Mouse (Mus musculus) left cerebral cortex, adult 9 months (tissue): ENCODE data around the gene Gas7.

Experiments used
- DNase-seq, 2 experiments: peaks; one replicate each; pipeline ENCODE4 v3.0.0; 2022; ENCODE audit warnings: low spot score in 2 of 2

Gene Gas7

DNA sequence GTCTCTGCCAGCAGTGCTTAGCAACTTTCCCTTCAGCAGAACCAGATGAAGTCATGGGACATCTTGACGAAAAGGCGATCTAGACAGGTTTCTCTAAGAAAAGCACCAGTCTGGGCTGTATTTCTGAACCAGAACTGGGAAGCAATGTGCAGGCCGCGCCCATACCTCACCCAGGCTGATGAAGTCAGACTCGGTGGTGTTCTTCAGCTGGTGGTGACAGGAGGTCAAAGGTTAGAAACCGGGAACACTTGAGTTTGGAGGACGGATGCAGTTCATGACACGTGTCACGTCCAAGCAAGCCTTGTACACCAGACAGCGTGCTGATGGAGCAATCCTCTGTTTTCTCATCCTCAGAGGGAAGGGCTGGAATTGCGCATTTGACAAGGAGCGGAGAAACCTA is 32.9 kb downstream of the Gas7 start:
- no peak for DNase-seq

DNA sequence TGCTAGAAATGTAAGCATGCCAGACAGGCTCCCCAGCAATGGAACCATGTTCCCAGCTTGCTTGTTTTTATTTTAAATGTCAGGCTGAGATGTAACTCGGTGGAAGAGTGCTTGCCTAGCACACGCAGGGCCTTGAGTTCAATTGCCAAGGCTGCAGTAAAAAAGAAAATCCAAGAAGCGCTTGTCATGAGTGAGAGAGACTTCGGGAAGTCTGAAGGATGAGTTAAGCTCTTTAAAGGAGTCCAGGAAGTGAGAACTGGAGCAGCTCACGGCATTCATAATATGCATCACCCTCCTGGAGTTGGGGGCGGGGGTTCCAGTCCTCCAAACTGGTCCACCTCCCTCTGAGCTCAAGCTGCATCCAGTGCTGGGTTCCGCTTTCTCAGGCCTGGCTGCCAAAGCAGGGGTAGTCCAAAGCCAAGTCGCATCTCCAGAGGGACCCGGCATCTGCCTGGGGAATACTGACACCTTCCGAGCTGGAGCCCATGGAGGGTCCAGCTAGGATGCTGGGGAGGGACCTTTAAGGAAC is 34.5 kb downstream of the Gas7 start:
- no peak for DNase-seq

DNA sequence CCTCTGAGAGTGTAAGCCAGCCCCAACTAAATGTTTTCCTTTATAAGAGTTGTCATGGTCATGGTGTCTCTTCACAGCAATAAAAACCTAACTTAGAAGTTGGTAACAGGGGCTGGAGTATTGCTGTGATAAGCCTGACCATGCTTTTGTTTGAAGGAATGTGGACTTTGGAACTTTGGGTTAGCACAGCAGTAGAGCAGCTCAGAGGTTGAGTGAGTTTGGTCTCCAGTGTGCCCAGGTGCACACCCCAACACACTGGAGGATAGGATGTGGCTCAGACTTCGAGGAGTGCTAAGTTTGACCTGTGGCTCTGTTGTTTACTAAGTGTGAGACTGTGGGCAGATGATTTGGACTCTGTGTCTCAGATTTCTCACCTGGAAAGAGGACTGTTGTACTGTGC is 41.6 kb downstream of the Gas7 start:
- DNase-seq = no peak

DNA sequence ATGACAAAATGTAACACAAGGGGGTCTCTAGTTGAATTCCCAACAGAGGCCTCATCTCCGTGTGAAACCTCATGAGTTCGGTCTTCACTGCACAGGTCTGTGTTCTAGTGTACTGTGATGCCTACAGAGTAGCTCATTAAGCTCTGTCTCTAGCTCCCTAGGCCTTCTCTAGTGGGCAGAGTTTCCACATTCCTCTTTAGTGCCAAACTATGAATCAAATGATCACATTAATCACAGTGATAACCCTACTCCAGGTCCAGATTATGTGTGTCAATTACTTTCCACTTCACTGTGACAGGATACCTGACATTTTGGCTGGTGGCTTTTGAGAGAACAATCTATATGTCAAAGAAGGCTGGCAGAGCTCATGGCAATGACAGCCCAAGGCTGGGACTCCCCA is 44.9 kb downstream of the Gas7 start:
- DNase-seq = no peak

DNA sequence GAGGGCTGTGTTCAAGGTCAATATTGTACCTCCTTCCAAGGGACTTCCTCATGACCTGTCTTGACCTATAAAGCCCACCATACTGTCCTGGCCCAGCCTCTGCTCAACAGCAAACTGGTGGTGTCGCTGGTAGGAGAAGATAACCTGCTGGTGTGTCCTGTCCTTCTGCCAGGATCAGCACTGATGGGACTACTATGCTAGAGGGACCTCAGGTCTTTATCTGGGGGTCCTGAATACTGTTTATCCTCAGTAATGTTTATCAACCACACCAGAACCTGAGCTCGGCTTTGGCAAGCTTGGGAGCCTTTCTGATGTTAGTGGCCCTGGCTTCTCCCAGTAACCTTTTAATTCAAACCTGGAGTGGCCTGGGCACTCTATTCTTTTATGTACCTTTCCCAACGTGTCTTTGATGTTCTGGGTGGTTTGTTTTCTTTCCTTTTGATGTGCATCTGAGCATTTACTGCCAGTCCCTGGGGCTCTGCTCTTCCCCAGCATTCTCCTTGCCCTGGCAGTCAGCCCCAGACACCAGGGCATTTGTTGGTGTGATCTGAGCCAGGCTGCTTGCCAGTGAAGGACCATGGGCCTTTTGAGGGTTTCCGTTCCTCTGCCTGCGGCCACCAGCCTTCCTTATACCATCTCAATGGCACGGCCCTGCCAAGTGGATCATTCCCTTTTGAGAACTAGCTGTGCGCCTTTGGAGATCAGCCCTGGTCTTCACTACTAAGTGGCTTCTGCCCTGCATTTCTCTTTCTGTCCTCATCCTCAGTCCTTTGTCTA is 46.4 kb downstream of the Gas7 start:
- DNase-seq = peak in 1 of 2 experiments; percentile 41

DNA sequence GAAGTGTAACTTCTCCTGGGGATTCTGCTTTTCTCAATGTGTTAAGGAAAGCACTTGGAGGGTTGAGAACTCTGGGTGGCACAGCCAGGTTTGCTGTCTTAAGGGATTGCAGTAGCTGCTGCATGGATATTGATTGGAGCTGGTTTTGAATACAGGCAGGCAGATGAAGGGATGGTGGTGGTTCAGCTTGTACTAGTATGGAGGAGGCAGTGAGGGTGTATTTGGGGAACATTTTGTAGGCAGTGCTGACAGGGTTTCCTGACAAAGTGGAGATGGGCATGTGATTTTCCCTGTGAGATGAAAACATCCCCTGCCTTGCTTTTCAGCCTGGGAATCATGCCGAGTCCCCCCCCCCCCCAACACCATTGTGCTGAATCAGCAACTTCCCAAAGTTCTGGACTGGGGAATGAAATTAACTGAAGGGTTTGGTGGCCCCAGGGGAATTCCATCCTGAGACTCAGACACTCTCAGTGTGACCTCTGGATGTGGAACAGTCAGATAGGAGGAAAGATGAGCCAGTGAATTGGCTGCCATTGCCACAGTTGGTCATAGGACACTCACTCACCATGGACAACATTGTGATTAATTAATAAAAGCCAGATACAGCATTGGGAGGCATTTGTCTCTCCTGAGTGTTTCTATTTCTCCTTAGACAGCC is 54.1 kb downstream of the Gas7 start:
- DNase-seq = no peak

DNA sequence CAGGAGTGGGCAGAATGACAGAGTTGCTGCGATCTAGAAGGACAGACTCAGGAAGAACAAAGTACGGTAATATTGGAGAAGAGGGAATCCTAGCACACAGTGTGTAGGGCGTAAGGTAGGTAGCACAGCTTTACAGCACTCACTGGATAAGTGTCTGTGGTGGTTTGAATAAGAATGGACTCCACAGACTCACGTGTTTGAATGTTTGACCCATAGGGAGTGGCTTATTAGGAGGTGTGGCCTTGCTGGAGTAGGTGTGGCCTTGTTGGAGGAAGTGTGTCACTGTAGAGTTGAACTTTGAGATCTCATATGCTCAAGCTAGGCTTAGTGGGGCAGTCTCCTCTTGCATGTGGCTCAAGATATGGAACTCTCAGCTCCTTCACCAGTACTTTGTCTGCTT is 55.6 kb downstream of the Gas7 start:
- no peak for DNase-seq

DNA sequence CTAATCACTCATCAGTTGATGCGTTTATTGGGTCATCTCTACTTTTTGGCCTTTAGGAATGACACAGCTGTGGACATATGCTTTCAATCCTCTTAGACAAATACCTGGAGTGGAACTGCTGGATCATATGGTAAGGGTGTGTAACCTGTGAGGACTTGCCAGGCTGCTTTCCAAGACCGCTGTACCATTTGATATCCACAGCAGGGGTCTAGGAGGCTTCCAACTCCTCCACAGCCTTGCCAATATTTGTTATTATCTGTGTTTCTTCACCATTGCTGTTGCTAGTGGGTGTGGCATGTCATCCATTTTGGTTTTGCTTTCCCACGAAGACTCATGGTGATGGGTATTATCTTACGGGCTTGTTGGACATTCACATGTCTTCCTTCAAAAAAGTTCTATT is 57.8 kb downstream of the Gas7 start:
- DNase-seq = no peak

DNA sequence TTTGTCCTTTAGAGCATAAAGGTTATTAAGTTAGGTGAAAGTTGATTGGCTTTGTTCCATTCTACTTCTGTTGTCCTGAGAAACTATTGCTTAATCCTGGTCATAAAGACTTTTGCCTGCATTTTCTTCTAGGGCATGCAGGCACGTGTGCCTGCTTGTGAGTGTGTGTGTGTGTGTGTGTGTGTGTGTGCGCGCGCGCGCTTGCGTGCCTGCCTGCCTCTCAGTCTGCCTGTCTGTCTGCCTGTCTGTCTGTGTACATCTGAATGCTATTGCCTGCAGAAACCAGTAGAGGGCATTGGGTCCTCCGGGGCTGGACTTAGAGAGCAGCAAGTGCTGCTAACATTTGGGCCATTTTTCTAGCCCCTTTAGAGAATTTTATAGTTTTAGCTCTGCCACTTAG is 59.2 kb downstream of the Gas7 start:
- no peak for DNase-seq

DNA sequence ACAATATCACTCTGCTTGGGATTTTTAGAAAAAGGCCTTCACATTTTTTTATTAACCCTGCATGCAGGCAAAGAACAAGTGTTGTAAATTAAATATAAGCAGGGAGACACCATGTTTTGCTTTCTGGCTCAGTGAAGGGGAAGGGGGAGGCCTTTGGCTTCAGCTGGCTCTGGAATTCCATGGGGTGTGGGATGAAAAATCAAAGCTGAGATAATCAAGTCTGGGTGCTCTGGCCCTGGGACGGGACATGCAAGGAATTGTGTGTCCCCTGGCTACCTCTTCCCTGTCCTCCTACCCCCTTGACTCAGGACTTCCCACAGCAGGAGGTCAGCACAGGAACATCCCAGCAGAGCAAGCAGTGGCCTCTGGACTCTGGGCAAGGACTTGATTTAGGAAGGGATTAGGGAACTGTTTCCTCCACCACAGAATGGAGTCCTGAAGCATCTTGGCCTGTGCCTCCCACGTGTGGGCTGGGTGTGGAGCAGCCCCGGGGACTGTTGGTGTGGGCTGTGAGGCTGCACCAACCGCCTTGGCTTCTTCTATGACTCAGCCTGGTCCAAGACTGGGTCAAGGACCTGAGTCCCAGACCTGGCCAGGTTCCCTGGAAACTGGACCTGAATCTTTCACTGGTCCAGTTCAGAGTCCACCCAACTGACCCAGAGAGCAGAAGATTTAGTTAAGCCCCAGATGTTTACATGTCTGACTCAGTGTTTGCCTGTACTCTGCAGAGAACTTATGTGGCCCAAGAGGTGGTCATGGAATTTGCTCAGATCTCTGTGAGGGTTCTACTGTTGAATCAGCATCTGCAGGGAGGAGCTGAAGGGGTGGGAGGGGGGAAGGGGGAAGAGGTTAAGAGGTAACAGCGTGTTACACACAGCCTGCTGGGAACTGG is 60.0 kb downstream of the Gas7 start:
- DNase-seq = no peak

DNA sequence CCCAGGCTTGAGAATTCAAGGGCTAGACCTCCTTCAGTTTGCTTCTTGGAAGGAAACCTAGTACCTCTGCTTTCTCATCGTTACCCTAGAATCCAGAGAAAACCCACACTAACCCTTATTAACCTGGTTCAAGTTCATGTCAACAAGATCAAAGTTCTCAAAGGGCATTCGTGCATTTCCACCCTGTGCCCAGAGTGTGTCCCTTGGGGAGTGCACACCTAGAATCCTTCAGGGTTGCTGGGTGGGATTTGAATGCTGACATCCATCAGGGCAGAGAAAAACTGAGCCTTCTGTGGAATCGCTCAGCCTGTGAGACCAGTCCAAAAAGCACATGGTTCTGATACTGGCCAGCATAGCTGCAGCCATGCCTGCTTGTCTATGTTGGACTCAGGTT is 60.7 kb downstream of the Gas7 start:
- DNase-seq = no peak

DNA sequence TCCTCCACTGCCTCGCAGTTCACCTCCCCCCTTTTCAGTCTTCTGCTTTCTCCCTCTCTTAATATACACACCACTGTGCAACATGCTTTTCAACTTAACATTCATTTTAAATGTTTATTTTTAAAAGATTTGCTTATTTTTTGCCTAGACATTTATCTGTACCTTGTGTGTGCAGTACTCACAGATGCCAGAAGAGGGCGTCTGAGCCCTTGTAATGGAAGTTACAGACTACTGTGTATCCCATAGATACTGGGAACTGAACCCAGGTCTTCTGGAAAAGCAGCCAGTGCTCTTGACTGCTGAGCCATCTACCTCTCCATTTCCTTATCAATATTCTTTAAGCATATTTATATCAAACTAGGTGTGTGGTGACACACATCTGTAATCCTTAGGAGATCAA is 62.5 kb downstream of the Gas7 start:
- DNase-seq = no peak

DNA sequence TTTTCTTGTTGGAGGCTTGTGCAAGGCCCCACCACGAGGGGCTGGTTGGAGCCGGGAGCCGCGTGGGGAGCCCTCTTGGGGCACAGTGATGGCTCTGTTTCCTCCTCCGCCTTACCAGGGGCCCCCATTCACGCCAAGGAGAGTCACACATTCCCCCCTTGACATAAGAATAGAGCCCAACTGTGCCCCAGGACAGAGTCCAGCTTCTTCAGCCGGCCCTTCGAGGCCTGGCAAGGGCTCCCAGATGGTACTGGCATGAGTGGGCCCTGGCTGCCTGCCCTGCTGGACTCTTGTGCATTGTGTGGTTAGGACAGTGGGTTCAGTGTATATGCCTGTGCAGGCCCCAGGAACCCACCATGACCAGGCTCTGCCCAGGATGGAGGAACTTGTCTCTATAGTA is 63.7 kb downstream of the Gas7 start:
- peak; percentile 54 to 82 for DNase-seq

DNA sequence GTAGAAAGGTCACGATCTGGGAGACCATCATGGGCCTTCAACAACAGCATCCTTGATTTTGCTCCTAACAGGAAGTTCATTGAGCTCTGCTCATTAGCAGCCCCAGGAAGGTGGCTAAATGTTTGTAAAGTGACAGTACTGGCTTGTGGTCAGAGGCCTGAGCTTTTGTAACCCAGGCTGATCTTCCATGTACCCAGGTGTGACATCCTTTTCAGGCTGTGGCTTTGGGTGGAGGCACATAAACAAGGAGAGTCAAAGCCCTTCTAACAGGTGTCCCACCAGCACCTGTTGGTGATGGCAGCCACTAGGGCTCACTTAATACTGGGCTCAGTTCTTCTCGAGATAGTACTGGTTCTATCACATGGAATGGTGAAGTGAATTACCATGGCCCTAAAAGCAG is 67.4 kb downstream of the Gas7 start:
- DNase-seq = no peak

DNA sequence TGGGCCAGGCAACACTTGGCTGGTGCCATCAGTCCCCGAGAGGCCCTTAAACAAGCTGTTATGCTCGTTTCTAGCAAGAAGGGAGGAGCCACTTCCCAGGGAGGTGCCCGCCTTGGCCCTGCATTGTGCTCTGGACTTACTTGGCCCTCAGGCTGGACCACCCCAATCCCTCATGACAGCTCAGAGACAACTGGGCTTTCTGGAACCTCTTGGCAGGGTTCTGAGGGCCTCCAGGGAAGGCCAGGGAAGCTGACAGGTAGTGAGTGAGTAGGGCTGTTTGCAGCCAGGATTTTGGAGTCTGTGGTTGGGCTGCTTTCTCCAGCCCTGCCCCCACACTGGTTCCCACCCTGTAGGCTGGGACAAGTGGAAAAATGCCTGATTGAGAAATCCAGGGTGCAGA is 68.6 kb downstream of the Gas7 start:
- DNase-seq = no peak

DNA sequence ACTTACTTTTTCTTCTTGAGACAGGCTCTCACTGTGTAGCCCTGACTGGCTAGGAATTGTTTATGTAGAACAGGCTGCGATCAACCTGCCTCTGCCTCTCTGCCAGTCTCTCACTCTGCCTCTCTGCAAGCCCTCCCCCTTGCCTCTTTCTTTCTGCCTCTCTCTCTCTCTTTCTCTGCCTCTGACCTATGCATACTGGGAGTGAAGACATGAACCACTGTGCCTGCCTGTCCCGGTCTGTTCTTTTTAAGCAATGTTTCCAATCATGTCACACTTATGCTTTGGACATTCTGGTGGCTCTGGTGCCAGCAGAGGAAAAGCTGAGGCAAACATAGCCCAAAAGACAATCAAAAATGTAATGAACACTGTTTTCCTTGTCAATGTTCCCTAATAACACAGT is 69.5 kb downstream of the Gas7 start:
- DNase-seq = no peak

DNA sequence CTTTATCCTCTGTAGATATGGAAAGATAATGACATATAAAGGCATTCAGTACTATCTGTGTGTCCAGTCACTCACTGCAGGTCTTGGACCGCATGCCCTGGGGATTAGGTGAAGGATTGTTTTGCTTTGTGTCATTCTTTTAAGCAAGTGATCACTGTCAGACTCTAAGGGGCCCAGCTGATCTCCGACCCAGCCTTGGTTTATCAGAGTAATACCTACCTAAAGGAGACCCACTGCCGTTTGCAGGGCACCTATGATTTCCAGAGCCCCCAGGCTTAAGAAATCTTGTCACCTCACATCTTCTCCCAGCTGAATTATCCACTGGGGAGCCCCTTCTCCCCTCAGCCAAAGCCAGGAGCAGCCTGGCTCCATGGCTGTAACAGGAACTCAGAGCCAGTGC is 70.6 kb downstream of the Gas7 start:
- DNase-seq = no peak

DNA sequence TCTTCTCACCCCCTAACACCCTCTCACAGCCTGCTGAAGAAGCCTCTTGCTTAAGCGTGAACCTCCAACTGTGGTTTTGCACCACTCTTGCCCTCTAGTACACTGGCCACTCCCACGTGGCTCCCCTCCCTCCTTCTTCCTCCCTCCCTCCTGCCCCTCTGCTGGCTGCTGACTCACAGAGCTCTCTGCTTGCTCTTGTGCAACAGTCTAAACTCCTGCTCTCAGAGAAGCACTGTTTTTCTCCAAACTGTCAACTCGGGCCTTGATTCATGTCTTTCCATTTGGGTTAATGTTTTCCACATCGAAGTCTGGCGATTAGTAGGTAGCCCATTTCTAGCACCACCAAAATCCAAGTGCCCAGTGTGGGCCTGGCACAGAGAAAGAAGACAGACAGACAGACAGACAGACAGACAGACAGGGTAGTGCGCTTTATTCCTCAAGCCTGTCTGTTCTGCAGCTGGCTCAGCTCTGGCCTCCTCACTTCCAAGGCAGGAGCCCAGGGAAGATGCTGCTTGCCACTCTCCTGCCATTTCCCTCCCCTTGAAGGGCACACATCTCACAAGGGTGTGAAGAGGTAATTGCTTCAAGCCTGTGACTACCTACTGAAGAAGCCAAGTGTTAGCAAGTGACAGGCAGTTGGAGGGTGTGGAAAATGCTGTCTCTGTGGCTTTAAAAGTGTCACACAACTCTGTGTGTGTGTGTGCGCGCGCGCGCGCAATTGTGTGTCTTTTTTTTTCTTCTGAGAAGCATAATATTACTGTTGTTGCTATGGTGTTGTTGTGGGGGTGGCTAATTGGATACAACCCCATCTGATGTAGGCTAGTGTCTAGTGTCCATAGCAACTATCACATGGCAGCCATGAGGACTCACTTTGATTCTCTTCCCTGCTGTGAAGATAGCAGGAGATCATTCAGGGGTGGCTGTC is 71.6 kb downstream of the Gas7 start:
- peak in 1 of 2 experiments; percentile 50 for DNase-seq

DNA sequence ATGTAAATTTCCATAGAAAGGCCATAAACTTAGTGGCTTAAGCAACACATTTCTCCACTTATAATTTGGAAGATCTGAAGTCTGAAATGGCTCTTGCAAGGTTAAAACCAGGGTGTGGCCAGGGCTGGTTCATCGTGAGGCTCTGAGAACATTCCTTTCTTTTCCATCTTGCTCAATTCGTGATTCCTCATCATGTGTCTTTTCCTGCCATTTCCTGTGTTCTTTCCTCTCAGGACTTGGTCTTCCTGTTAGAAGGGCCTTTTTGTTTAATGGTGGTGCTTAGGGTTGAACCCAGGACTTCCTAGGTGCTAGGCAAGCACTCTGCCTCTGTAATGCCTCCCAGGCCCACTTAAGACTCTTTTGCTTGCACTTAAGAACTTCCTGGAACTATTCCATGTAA is 76.0 kb downstream of the Gas7 start:
- DNase-seq = no peak

DNA sequence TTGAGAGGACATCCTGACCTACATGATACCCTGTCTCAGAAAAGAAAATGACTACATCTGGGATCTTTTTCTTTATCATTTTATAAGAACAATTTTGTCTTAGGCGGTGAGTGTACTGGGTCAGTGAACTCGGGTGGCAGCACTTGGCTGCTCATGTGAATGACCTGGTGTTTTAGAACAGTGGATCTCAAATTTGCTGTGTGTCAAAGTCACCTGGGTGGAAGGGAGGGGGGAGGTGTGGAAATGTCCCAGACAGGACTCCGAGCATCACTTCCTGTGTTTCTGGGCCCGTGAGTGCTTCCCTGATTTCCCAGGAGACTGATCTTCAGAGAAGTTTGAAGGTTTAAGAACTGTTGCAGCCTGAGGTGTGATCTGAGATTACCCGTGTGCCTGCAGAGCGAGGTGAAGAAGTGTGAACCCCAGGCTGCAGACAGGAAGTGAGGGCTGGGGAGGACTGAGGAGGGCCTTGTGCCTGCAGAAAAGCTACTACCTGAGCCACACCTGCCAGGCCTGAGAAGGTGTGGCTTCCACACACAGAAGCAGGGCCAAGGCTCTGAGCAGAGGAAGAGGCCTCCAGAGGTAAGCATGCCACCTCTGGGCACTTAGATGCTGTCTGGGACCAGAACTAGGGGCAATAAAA is 76.8 kb downstream of the Gas7 start:
- DNase-seq = no peak

DNA sequence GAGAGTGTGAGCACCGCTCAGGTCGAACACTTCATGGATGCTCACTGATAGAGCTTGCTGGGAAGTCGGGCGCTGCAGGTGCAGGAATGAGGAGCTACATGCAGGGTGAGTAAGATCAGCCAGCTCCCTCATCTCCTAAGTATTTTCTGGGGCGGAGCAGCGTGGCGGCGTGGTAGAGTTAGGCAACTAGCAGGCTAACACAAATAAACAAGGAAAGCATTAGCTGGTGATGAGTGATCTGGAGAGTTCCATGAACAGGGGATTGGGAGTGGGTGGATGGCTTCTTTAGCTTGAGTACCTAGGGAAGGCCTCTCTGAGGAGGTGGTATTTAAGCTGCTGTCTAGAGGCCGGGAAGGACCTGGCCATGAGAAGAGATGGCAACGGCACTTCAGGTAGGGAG is 77.5 kb downstream of the Gas7 start:
- no peak for DNase-seq
